Mouse (Mus musculus): ENCODE measurements around the gene Dnajc6. TPM values are rescaled to one million over a fixed set of nuclear protein-coding genes. Genes with fewer than 3 reads are reported as not detected.

The Dnajc6 gene
- polyA plus RNA-seq (2012; rRNA removed), result 1.2 and 1.9 TPM in 2 replicates

DNA sequence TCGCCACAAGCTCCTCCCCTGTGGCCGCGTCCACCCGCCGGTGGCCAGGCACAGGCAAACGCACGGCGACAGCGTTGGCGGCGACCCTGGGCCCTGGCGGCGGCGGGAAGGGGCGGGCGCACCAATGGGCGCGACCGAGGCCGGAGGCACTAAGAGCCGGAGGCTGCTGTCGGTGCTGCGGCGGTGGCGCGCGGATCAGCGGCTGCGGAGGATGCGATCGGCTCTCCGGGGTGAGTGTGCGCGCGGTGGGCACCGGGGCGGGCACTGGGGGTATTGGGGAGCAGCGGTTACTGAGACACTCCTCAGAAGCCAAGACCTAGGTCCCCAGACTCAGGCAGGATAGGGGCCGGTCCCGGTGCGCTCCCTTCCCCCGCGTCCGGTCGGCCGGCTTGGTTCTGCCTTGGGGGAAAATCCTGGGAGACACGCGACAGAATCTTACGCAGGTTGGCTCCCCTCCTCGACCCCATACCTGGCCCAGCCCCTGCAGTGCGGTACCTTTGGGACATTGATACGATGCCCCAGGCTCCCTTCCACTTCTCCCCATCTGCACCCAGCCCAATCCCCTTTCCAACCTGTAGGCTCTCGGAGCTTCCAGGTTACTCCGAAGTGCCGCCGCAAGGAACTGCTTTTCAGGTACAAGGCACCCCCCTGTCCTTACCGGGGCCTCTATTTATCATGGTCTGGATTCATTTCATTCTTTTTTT lies at the start of gene Dnajc6:
TSS of gene Dnajc6 (plus strand) at position 115 of the 704 bp plus-strand sequence.
- 1% methylated on average over 56 of the region's 57 CpGs for WGBS
- peak within 1 kb of the TSS; percentile 32 for H3K4me3 ChIP-seq (replicated peaks; ENCODE audit: extremely low read depth, low read depth, low read length)

DNA sequence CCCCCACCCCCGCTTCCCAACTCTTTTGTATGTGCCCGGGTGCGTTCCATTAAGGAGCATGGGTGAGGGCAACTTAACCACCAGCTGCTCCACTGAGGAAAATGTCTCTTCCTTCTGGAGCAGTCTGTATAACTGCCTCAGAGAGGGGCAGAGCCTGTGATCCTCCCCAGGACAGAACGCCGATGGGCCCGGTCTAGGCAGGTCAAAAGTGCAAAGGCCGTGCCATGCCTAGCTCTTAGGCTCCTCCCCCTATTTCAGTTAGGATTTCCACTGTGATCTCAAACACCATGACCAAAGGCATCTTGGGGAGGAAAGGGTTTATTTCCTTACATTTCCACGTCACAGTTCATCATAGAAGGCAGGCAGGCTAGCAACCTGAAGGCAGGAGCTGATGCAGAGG lies 47.7 kb upstream of the Dnajc6 start:
- WGBS, result 86% methylated on average over 8 of the region's 8 CpGs
- DNase-seq, result no peak
- H3K4me1 ChIP-seq (ENCODE audit: control insufficient read depth, insufficient read depth, low read length), result no peaks in the 10 kb centered on the region

More for the DNA sequence above, at the start of gene Dnajc6:
- DNase-seq, result no peak
- no peak for TF ChIP-seq CTCF (IDR thresholded peaks at IDR 0.05; ENCODE audit: insufficient read depth, low read length)
- no peak for TF ChIP-seq POLR2A (IDR thresholded peaks at IDR 0.05; ENCODE audit: borderline replicate concordance, extremely low read depth, low read depth, low read length)
- H3K4me1 ChIP-seq (ENCODE audit: control insufficient read depth, insufficient read depth, low read length), result no peaks in the 10 kb centered on the region

DNA sequence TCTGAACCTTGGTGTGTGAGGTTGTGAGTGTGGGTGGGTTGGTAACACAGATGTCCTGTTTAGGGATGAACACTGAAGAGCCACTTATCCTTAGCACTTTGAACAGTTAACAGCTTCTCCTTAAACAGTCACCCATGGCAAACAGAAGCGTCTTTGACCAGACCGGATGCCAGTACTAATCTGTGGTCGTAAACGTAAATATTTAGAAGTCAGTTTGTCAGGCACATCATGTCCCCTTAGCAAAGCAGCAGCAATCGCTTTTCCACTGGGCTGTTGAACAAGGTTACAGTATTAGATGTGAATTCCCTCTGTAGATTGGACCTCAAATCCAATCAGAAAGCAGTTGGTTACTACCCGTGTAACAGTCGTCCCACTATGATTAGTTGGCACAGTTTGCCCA lies 47.1 kb upstream of the Dnajc6 start:
- 53% methylated on average over 7 of the region's 7 CpGs for WGBS
- no peak for DNase-seq
- Histone ChIP-seq H3K4me3 (replicated peaks; ENCODE audit: extremely low read depth, low read depth, low read length) (no peak overlapping the region), H3K4me1 (ENCODE audit: control insufficient read depth, insufficient read depth, low read length) (no peaks in the 10 kb centered on the region)
- no peak for TF ChIP-seq CTCF (IDR thresholded peaks at IDR 0.05; ENCODE audit: insufficient read depth, low read length)
- TF ChIP-seq POLR2A (IDR thresholded peaks at IDR 0.05; ENCODE audit: borderline replicate concordance, extremely low read depth, low read depth, low read length), result no peak

More for the DNA sequence above, 47.7 kb upstream of the Dnajc6 start:
- H3K4me3 ChIP-seq (replicated peaks; ENCODE audit: extremely low read depth, low read depth, low read length), result no peak overlapping the region
- TF ChIP-seq CTCF (IDR thresholded peaks at IDR 0.05; ENCODE audit: insufficient read depth, low read length), result no peak
- TF ChIP-seq POLR2A (IDR thresholded peaks at IDR 0.05; ENCODE audit: borderline replicate concordance, extremely low read depth, low read depth, low read length), result no peak

DNA sequence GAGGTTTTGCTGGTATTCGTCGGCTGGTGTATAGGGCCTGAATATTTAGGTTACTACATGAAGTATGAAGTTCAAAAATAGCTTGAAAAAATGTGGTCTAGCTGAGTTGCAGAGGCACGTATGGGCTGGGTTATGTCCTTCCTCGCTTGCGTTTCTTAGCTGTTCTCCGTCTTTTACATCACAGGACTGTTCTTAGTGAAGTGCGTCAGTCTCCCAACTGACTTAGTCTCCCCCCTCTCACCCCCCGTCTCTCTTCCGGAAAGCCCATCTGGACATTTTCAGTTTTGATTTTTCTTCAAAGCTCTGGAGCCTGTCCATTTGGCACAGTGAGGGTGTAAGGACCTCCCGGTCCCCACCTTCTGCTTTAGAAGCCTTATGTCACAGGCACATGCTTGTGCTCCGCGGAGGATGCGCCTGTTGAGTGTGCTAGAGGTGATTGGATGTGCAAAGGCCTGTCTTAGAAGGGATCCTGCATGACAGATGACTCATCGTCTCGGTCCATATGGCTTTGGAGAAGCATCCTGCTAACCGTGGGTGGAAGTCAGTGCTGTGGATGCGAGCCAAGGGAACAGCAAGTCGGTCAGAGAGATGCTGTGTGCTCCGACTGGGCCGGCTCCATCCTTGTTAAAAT lies 46.2 kb upstream of the Dnajc6 start:
- no peak for TF ChIP-seq POLR2A (IDR thresholded peaks at IDR 0.05; ENCODE audit: borderline replicate concordance, extremely low read depth, low read depth, low read length)
- no peak for TF ChIP-seq CTCF (IDR thresholded peaks at IDR 0.05; ENCODE audit: insufficient read depth, low read length)

DNA sequence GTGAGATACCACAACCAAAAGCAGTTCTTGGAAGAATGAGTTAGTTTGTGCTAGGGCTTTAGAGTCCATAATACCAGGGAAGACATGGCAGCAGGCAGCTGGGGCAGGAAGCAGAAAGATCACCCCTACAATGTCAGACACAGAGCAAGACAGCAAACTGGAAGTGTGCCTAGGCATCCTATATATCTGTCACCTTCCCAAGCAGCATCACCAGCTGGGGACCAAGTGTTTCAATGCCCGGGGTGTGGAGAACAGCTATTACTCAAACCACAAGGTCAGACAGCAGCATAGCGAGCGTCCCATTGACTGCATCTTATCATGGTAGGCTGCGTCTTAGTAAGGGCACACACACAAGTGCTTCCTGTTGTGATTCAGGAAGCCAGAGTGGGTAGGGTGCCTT lies 45.4 kb upstream of the Dnajc6 start:
- TF ChIP-seq CTCF (IDR thresholded peaks at IDR 0.05; ENCODE audit: insufficient read depth, low read length) (no peak), POLR2A (IDR thresholded peaks at IDR 0.05; ENCODE audit: borderline replicate concordance, extremely low read depth, low read depth, low read length) (no peak)
- no peaks in the 10 kb centered on the region for H3K4me1 ChIP-seq (ENCODE audit: control insufficient read depth, insufficient read depth, low read length)
- 77% methylated on average over 4 of the region's 4 CpGs for WGBS
- no peak overlapping the region for H3K4me3 ChIP-seq (replicated peaks; ENCODE audit: extremely low read depth, low read depth, low read length)
- no peak for DNase-seq

More for the DNA sequence above, 46.2 kb upstream of the Dnajc6 start:
- Histone ChIP-seq H3K4me3 (replicated peaks; ENCODE audit: extremely low read depth, low read depth, low read length) (no peak overlapping the region), H3K4me1 (ENCODE audit: control insufficient read depth, insufficient read depth, low read length) (no peaks in the 10 kb centered on the region)
- 75% methylated on average over 20 of the region's 20 CpGs for WGBS
- DNase-seq, result no peak

DNA sequence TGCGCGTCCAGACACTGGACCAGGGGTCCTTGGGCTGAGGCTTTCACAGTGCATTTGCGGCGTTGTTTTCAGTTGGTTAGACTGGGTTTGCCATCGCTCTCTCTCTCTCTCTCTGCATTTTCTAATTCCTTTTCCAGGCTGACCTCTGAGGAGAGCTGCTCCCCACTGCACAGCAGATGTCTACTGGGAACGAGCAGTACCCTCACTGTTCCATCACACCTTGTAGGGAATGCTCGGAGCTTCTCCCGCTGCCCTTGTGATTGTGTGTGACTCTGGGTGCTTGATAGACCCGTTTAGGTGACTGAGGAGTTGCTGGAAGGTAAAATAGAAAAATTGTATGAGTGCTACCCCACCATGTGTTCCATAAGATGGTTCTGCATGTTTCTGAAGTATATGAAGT lies 43.6 kb upstream of the Dnajc6 start:
- TF ChIP-seq POLR2A (IDR thresholded peaks at IDR 0.05; ENCODE audit: borderline replicate concordance, extremely low read depth, low read depth, low read length), result no peak
- no peak overlapping the region for H3K4me3 ChIP-seq (replicated peaks; ENCODE audit: extremely low read depth, low read depth, low read length)
- 94% methylated on average over 9 of the region's 9 CpGs for WGBS
- DNase-seq, result no peak
- H3K4me1 ChIP-seq (ENCODE audit: control insufficient read depth, insufficient read depth, low read length), result no peaks in the 10 kb centered on the region

DNA sequence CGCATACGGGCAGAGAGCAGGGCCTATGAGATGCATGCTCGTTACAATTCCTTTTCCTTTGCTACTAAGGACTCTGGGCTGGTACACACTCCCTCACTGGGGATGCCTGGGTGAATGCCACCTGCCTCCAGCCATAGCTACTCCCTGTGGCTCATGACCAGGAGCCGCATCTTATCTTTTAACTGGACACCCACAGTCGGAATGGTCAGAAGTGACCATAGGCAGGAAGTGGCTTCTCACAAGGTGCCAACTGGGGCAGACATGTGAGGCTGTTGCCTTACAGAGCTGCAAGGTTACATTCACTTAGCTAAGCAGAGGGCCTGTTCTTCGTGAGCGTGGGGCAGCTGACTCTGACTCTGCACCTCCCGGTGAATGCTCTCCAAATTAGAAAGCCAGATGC lies 39.3 kb upstream of the Dnajc6 start:
- Histone ChIP-seq H3K4me3 (replicated peaks; ENCODE audit: extremely low read depth, low read depth, low read length) (no peak overlapping the region), H3K4me1 (ENCODE audit: control insufficient read depth, insufficient read depth, low read length) (no peaks in the 10 kb centered on the region)
- DNase-seq, result no peak
- WGBS, result 94% methylated on average over 8 of the region's 8 CpGs
- no peak for TF ChIP-seq CTCF (IDR thresholded peaks at IDR 0.05; ENCODE audit: insufficient read depth, low read length)
- no peak for TF ChIP-seq POLR2A (IDR thresholded peaks at IDR 0.05; ENCODE audit: borderline replicate concordance, extremely low read depth, low read depth, low read length)

DNA sequence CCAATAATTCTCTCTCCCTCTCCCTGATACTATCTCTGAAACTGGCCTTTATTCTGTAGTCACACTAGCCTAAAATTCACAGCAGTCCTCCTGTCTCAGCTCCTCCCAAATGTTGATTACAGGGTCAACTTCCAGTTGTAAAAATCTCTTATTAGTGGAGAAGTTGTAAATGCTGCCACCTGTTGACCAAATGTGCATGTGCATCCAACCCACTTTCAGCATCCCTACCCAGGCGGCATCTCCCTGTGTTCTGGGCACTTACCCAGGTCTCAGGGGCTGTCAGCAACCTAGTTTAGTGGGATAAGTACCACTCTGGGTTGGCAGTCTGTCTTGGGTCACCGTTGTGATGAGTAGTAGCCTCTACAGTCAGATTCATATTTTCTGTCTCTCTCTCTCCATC lies 38.1 kb upstream of the Dnajc6 start:
- WGBS, result 28% methylated on average over 2 of the region's 2 CpGs
- TF ChIP-seq POLR2A (IDR thresholded peaks at IDR 0.05; ENCODE audit: borderline replicate concordance, extremely low read depth, low read depth, low read length) (no peak), CTCF (IDR thresholded peaks at IDR 0.05; ENCODE audit: insufficient read depth, low read length) (peak; percentile 69)
- H3K4me1 ChIP-seq (ENCODE audit: control insufficient read depth, insufficient read depth, low read length), result no peaks in the 10 kb centered on the region
- H3K4me3 ChIP-seq (replicated peaks; ENCODE audit: extremely low read depth, low read depth, low read length), result no peak overlapping the region
- peak; percentile 30 for DNase-seq

DNA sequence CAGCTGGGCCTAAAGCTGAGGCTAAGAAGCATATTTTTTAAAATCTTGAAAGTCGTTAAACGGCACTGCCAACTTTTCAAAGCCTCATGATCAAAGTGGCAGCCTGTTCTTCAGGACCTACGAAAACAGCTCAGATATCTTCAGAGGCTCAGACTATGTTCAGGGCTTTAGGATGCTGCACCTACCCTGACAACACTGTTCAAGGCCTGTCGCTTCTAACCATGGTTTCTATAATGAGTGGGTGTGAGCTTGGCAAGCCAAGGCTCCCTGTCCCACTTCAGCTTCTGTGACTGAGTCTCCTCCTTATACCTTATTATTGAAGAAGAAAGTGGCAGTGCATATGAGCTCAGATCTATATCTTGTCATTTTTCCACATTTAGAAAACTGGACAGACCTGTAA lies 37.1 kb upstream of the Dnajc6 start:
- TF ChIP-seq CTCF (IDR thresholded peaks at IDR 0.05; ENCODE audit: insufficient read depth, low read length), result no peak
- TF ChIP-seq POLR2A (IDR thresholded peaks at IDR 0.05; ENCODE audit: borderline replicate concordance, extremely low read depth, low read depth, low read length), result no peak
- Histone ChIP-seq H3K4me3 (replicated peaks; ENCODE audit: extremely low read depth, low read depth, low read length) (no peak overlapping the region), H3K4me1 (ENCODE audit: control insufficient read depth, insufficient read depth, low read length) (no peaks in the 10 kb centered on the region)
- WGBS, result 77% methylated on average over 4 of the region's 4 CpGs
- no peak for DNase-seq

DNA sequence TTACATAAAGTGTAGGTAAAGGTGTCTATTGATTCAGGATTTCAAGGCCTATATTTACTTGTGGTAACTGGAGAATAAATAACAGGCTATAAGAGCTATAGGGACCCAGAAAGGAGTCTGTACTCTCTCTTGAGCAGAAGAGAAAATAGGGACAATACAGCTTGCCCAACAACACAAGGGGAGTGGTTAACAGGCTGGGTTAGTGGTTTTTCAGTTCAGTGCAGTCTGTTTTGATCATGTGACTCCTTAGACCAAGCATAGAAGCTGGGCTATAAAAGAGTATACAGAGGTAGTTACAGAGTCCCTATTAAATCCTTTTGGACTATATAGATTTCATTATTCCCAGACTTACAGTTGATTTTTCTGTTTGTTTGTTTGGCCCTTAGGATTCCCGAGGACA lies 36.3 kb upstream of the Dnajc6 start:
- no peak overlapping the region for H3K4me3 ChIP-seq (replicated peaks; ENCODE audit: extremely low read depth, low read depth, low read length)
- no peak for DNase-seq
- no peaks in the 10 kb centered on the region for H3K4me1 ChIP-seq (ENCODE audit: control insufficient read depth, insufficient read depth, low read length)
- 82% methylated on average over 1 of the region's 1 CpGs for WGBS
- no peak for TF ChIP-seq CTCF (IDR thresholded peaks at IDR 0.05; ENCODE audit: insufficient read depth, low read length)
- no peak for TF ChIP-seq POLR2A (IDR thresholded peaks at IDR 0.05; ENCODE audit: borderline replicate concordance, extremely low read depth, low read depth, low read length)

All from lung, adult 2 months (tissue).